Mouse (Mus musculus): Measurements from ENCODE around the gene Slc15a1.

The Slc15a1 gene

DNA sequence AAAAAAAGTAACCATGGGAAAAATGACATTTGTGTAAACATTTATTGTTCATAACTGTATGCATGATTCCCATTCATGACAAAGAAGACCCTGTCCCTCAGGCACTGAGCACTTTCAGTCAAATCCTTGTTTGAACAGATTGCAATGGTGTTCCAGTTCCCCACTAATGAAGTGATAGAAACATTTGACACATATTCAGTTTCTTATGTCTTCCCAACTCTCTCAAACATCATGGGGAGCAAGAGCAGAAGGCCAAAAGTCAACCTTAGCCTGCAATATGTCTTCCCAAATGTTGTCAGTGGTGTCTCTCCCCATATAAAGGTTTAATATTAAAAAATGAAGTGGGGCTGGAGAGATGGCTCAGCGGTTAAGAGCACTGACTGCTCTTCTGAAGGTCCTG, 19.3 kb downstream of the Slc15a1 start:
- DNase-seq = no peak

DNA sequence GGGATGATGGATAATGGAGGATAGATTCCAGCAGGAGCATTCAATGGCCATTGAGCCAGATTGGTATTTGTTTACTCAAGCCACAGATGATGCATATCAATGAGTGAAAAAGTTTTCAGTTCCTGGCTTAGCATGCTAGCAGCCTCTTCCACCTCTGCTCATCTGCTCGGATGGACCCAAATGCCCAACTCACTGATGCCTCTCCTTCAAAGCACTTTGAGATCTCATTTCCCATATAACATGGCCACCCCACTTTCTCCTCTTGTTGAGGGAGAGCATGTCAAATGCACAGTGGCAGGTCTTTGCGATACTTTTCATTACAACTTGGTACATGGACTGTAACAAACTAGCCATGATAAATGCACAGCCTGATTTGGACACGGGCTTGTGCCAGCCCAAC, 20.6 kb downstream of the Slc15a1 start:
- no peak for DNase-seq

DNA sequence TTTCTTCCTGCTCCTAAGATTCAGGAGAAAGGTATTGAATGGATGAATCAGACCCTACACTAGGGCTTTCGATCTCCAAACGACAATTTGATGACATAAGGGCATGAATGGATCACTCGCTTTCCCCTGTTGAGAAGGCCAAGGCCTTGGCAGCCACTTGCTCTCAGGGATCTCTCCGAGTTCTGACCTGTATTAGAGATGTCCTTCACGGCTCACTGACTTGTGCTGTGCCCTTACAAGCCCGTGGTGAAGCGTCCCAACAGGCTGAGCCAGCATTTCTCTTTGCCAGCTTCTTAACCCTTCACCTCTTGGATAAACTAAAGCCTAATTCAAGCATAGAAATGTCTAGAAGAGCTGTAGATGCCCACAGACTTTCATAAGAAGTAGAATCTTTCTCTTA, 22.9 kb downstream of the Slc15a1 start:
- DNase-seq = no peak

DNA sequence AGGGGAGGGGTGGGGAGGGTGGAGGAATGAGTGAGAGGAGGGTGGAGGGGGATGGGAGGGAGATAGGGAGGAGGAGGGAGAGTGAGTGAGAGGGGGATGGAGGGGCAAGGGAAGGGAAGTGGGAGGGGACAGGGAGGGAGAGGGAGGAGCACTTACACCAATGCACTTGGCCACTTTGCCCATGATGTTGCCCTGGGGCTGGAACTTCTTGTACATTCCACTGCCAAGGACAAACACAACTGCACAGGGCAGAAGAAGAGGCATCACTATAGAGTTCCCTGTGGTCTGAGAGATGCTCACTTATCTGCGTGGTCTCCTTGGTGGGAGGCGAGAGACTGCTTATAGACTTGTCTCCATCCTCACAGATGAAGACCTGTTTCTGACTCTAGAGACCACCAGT, 23.5 kb downstream of the Slc15a1 start:
- no peak for DNase-seq

DNA sequence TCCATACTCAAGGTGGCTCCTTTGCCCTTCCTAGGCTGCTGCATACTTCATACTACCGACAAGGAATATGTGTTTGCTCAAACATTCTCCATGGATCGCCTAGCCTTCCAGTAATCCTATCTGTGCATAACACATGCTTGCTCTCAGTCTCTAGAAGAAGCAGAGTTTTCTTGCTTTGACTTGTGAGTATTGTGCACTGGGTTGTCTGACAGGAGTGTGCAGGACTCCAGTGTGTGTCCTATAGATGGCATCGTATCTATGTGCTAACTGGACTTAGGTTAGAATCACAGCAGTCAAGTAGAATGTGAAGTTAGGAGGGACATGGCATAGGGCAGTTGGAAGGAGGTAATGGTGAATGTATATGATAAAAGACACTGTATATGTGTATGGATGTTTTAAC, 26.0 kb downstream of the Slc15a1 start:
- DNase-seq = no peak

DNA sequence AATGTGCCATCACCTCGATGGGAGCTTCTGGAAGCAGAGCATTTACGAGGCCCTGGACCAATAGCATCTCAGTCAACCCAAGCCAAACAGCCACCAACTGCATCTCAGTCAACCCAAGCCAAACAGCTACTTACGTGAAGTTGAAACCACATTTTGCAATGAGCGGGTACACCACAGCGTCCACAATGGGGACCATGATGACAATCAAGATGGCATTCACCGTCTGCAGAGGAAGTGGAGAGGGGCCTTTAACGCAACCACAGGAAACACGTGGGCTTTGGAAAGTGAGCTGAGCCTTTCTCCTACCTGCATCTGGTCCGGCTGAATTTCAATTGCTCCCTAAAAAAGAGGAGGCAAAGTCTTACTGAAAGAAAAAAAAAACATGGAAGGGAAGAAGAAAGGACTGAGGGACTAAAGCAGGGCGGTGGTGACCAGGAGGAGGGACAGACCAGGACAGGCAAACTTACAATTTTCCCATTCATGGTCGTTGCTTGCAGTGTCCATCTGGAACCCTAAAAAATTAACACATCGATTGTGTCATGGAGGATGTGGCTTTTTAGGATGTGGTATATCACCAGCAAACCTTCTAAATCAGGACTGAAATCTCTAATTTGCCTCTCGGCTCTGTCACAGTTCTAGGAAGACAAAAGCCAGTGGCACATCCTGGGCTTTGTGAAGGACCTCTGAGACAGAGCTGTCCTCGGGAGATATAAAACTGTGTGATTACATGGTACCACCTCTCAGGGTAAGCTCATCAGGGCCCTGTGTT, 26.9 kb downstream of the Slc15a1 start:
- peak; percentile 52 for DNase-seq

DNA sequence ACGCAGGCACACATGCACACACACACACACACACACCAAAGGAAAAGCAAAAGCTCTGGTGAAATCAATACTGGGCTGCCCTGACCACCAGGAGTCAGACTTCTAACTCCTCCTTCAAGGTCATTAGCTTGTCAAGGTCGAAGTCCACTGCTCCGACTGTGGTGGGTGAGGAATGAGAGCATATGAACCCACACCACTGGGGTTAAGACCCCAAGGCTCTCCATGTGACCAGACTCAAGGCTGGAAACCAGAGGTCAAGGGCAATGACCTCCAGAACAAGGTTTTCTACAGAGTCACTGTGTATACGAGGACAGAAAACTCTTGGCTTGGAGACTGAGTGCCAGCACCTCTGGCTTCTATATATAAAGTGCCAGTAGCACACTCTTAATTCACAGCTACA, 31.2 kb downstream of the Slc15a1 start:
- no peak for DNase-seq

DNA sequence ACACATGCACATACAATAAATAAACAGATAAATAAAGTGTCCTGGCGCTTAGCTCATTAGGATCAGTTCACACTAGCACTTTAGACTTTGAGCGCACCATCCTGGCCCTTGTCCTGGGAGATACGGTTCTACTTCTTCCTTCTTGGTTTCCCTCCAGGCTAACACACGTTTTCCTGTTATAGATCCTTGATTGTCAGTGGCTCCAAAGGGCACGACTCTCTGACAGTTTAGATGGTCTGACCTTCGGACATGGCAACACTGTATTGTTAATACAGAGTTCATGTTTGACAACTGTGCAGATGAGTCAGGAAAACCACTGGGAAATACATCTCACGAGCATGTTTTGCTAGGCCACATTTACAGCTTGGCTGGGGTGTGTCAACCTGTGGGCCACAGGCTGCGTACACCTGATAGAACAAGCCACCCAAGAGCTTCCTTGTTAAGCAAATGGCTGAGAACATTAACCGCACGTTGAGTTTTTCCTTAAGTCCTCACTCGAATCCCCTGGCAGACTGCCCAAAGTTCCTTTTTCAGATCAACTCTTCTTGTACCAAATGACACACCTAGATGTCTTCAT, 33.4 kb downstream of the Slc15a1 start:
- DNase-seq = no peak

DNA sequence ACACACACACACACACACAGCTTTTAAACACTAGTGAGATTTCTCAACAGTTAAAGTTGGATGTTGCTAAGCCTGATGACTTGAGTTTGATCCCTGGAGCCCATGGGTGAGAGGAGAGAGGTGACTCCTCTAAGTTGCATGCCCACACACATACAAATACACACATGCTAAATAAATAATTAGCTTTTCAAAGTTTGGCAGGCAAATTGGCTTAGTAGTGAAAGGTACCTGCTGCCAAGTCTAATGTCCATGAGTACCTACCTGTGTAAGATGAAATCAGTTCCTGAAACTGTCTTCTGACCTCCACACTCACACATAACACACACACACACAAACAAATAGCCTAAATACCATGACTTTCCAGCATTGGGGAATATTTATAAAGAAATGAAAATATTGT, 35.5 kb downstream of the Slc15a1 start:
- DNase-seq = no peak

DNA sequence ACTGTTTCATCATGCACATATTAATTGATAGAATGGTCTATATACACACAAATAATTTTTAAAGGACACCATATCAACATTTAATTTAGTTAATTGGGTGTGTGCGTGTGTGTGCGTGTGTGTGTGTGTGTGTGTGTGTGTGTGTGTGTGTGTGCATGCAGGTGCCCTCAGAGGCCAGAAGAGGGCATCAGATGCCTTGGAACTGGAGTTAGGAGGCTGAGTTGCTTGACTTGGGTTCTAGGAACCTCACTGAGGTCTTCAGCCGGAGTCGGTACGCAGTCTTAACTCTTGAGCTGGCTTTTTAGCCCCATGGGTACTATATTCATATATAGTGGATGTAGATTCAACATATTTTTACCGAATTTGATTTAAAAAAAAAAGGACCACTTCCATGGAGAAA, 37.4 kb downstream of the Slc15a1 start:
- no peak for DNase-seq

DNA sequence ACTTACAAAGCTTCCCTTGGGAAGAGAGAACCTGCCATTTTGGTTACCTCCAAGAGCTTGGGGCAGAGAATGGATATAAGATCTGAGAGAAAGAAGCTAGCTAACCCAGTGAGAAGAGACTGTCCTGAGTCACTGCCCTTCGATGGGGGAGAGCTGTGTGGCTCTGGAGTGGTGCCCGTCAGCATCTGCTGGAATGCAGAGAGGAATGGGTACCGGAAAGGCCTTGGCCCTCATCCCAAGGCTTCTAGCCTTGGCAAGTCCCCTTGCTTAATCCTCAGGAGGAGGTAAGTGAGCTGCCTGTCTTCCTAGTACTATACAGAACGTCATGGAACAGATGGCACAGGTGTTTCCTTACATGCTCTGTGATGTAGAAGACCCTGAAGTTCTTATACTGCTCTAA, 38.6 kb downstream of the Slc15a1 start:
- no peak for DNase-seq

DNA sequence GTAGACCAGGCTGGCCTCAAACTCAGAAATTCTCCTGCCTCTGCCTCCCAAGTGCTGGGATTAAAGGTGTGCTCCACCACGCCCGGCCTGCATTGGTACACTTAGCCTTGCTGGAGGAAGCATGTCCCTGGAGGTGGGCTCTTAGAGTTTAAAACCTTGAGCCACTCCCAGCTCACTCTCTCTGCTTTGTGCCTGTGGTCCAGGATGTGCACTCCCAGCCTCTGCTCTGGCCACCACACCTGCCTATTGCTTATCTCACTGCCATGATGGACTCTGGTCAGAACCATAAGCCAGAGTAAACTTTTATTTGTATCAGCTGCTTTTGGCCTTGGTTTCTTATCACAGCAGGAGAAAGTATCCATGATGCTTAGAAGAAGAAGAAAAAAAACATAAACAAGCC, 40.7 kb downstream of the Slc15a1 start:
- no peak for DNase-seq

DNA sequence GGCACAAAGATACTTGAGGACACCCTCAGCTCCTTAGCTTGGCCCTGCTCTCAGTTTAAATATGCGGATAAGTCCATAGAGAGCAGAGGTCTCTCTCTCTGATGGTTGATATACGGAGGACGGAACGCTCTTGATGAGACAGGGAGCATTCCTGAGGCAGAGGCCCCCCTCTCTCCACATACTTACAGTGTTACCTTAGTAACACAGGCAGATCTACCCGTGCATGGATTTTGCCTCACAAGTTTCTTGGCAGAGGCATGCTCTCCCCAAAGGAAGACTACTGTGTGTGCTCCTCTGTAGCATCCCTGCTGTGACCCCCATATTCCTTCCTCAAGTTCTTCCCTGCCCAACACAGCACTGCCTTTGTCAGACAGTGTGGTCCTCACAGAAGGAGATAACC, 42.3 kb downstream of the Slc15a1 start:
- no peak for DNase-seq

DNA sequence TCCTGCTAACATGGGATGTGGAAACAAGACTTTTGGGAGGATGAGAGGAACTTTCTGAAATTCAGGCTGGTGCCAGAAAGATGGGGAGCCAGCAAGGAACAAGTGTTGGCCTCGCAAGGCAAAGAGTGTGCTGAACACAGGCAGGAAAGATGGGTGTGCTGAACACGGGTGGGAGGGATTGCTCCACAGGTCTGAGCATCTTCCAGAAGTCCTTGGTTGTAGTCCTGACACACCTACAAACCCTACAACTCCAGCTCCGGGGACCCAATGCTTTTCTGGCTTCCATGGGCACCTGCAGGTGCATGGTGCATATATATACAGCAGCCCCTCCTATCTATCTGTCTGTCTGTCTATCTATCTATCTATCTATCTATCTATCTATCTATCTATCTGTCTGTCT, 44.1 kb downstream of the Slc15a1 start:
- no peak for DNase-seq

DNA sequence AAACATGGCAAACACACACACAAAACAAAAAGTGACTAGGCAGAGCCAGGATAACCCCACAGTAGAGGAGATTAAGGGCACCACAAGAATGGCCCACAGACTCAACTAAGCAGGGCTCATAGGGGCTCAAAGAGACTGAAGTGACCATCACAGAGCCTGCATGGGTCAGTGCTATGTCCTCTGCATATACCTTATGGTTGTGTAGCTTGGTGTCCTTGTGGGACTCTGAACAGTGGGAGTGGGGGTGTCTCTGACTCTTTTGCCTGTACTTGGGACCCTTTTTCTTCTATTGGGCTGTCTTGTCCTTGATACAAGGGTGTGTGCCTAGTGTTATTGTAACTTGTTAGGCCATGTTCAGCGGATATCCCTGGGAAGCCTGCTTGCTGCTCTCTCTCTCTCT, 46.5 kb downstream of the Slc15a1 start:
- no peak for DNase-seq

DNA sequence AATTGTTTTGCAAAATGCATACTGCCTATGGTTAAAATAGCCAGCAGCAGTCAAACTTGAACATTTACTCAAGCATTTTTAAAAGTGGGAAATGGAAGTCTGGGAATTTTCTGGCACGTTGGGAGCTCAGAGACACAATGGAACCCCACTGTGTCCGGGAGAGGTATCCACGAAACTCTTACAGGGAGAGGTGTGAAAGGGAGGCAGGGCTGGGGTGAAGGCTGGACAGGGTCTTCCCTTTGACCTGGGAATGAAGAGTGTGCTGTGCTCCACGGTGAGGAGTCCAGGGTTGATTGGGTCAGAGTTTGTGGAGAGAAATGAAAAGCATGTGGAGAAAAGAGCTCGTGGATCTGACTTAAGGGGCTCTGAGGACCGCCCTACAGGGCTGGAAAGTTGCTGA, 47.5 kb downstream of the Slc15a1 start:
- DNase-seq = no peak

DNA sequence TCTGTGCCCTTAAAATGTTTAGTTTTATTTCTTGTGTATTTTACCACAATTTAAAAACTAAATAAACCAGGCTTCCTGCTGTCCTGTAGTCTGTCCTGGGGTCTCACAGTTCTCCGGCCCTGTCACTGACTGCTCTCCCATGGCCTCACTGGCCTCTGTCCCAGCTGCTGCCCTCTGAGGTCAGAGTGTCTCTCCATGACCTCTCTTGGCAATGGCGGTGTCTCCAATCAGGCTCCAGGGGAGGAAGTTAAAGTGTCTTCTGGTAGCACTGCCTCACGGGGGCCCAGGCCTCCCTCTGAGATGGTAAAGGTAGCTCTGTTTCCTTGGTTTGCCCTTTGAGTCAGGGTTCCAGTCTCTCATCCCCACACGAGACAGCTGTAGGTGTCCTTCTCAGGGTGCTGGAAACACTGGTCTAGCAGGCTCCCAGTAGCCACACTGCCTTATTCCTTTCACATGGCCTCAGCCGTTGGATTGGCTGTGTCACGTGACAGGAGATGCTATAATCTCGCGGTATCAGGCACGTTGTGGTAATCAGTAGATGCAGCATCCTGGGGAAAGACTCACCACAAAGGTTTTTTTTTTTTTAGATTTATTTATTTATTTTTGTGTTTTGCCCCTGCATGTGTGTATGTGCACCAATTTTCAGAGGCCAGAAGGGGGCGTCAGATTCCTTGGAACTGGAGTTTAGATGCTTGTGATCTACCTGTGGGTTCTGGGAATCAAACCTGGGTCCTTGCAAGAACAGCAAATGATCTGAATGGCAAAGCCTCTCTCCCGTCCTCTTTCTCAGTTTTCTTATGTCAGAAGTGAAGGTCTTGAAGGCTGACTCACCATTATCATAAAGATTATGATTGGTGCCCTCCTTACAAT, 48.4 kb downstream of the Slc15a1 start:
- no peak for DNase-seq

DNA sequence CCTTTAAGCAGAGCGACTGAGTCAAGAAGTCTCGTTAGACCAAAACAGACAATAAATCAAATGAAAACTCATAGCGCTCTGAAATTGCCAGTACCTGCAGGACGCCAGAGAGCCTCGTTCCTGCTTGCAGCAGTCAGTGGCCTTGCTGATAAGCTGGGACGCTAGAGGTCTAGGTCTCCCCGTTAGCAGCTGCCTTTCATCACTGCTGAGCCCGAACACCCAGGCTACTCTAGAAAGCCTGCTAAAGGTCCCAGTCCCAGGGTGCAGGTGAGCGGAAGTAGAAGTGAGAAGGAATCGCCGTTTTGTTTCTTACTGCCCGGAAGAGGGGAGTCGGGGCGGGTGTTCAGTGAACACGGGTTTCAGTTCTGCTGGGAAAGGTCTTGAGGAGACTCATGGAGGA, 49.1 kb downstream of the Slc15a1 start:
- DNase-seq = no peak

DNA sequence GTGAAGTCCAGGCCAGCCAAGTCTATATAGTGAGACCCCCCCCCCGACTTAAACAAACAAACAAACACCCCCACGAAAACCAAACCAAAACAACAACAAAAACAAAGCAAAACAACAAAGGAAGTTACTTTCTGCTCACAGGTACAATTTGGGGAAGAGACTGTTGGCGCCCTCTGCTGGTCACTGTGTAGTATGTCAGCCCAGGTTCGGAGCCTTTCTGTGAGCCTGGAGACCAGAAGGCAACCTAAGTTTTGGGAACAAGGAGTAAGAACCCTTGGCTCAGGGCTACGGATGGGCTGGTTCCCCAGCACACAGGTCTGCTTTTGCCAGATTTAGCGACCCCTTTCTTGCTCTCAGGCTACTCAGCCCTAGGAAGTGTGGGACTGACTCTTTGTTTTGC, 49.5 kb downstream of the Slc15a1 start:
- peak; percentile 63 for DNase-seq

DNA sequence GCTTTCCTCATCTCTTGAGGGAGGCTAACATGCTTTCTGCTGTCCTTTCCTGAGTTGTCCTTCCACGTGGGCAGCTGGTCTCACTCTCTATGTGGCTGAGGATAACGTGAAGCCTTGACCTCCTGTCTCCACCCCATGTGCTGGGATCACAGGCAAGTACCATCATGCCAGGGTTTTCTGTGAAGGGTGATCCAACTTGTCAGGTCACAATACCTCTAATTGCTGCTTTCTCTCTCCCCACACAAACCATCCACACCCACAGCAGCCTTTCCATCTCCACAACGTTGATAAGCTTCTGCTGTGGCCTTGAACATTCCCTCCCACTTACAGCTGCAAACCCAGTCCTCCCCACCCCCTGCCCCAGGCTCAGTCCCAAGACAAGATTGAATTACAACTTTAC, 51.9 kb downstream of the Slc15a1 start:
- DNase-seq = no peak

DNA sequence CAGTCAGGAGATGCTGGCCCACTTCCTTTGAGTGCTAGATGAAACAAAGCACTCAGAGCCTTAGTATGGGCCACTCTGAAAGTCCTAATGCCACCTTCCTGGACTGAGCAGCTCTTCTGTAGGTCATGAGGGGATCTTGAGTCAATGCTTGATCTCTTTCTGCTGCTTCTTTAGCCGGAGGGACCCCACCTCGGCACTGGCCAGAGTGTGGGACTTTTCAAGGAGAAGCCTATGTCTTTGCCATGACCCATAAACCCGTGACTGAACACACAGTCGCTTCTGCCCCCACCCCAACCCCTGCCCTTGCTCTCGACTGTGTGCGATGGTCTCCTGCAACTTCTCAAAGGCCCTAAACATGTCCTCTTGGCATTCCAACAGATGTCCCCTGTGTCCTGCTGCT, 52.8 kb downstream of the Slc15a1 start:
- no peak for DNase-seq

DNA sequence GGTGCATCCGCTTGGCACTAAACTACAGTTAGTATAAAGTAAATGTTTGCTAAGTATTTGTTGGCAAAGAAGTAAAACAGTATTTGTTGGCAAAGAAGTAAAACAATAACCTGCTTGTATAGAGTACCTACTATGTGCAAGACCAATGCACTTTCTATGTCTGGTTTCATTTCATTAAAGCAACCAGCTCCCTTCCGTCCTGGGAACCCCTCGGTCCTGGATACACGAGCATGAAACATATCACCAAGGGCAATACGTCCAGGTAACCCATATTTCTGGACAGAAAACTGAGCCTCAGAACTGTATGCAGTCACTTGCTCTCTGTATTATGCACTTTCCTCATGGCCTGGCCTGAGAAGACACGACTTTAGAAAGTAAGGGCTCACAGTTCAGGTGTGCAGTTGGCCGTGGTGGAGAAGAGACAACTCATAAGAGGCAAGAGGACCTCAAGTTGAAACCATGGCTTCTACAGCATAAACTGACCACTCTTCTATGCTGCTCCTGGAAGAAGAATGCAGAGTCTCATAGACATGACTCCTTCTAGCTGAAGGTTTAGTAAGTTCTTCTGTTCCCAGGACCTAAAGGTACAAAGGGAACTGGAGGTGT, 53.5 kb downstream of the Slc15a1 start:
- DNase-seq = no peak
